Mouse (Mus musculus) hindbrain, embryonic 10.5 days (tissue): Measurements from ENCODE around the gene Armt1. TPM values are rescaled to one million over a fixed set of nuclear protein-coding genes. Genes with fewer than 3 reads are reported as not detected.

Source experiments
- DNase-seq: peaks from one replicate; pipeline ENCODE4 v3.0.0-alpha.2; 2017; ENCODE audit warnings: low spot score
- H3K27ac ChIP-seq: fragments of 300-500 bp; sonication (generic); 2 replicates; pipeline ENCODE4 v1.5.1; 2016; ENCODE audit warnings: mild to moderate bottlenecking, moderate library complexity
- H3K27me3 ChIP-seq: fragments of 300-500 bp; sonication (generic); 2 replicates; pipeline ENCODE4 v1.6.1; 2016; ENCODE audit warnings: mild to moderate bottlenecking; ENCODE audit not compliant: poor library complexity, insufficient read depth, severe bottlenecking
- H3K36me3 ChIP-seq: fragments of 300-500 bp; sonication (generic); 2 replicates; pipeline ENCODE4 v1.6.1; 2016; ENCODE audit warnings: mild to moderate bottlenecking, moderate library complexity
- H3K4me1 ChIP-seq: fragments of 300-500 bp; sonication (generic); replicated peaks from 2 replicates; pipeline ENCODE4 v1.6.1; 2016; ENCODE audit warnings: mild to moderate bottlenecking
- H3K4me3 ChIP-seq: fragments of 300-500 bp; sonication (generic); 2 replicates; pipeline ENCODE4 v1.5.1; 2016; ENCODE audit warnings: mild to moderate bottlenecking, moderate library complexity
- H3K9me3 ChIP-seq: fragments of 300-500 bp; sonication (generic); 2 replicates; pipeline ENCODE4 v1.6.1; 2016; ENCODE audit warnings: mild to moderate bottlenecking, moderate library complexity
- WGBS: fragments of 180-500 bp; shearing (Covaris S2); methylation state at CpG from one replicate; pipeline ENCODE4 v1.1.7; 2016; 5-methylcytosine and 5-hydroxymethylcytosine counted together
- polyA plus RNA-seq: library from polyadenylated mRNA; unstranded; fragments of >200 nt; fragmentation: Nextera tagmentation; extraction: Ambion mirVana; gene quantifications from 2 replicates; pipeline ENCODE4 v1.2.1, GENCODE M21; 2016

Armt1 gene
- polyA plus RNA-seq, 1 experiment from 2014 or later: 27.4 TPM

DNA sequence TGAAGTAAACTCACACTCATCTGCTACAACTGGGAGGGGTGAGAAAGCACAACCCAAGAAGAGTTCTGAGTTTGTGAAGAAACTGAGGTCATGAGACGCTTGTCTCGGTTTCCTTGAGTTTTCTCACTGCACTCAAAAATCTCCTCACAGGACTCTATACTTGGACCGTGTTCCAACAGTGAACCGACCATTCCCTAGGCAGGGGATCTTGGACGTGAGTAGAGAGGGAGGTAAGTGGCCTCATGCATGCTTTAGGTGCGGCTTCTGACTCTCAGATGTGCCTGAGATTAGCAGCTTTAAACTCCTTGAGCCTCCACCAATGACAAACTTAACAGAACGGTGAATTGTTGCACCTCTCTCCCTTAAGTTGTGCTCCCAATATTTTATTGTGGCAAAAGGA is 33.5 kb downstream of the Armt1 start:
- H3K27ac ChIP-seq: no peak overlapping the region
- no peaks in the 10 kb centered on the region for H3K4me1 ChIP-seq
- H3K27me3 ChIP-seq: no peaks in the 10 kb centered on the region
- no peaks in the 10 kb centered on the region for H3K36me3 ChIP-seq
- no peak for DNase-seq
- no peaks in the 10 kb centered on the region for H3K9me3 ChIP-seq
- H3K4me3 ChIP-seq: no peak overlapping the region
- 80% methylated on average over 7 of the region's 7 CpGs for WGBS

DNA sequence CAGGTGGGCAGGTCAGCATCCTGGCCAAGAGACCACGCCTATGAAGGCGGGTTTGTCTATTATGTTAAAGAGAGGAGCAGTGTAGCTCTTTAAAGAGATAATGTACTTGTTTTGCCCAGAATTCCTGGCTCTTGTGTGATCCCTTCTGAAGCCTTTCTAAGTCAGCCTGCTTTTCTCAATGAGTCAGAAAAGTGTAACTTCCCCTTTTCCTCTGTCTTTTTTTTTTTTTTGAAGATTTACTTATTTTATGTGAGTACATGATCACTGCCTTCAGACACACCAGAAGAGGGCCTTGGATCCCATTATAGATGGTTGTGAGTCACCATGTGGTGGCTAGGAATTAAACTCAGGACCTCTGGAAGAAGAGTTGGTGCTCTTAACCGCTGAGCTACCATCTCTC is 37.1 kb downstream of the Armt1 start:
- no peaks in the 10 kb centered on the region for H3K4me1 ChIP-seq
- no peak overlapping the region for H3K4me3 ChIP-seq
- H3K36me3 ChIP-seq: no peaks in the 10 kb centered on the region
- H3K9me3 ChIP-seq: no peaks in the 10 kb centered on the region
- DNase-seq: no peak
- no peaks in the 10 kb centered on the region for H3K27me3 ChIP-seq
- no peak overlapping the region for H3K27ac ChIP-seq
- 91% methylated on average over 3 of the region's 3 CpGs for WGBS

DNA sequence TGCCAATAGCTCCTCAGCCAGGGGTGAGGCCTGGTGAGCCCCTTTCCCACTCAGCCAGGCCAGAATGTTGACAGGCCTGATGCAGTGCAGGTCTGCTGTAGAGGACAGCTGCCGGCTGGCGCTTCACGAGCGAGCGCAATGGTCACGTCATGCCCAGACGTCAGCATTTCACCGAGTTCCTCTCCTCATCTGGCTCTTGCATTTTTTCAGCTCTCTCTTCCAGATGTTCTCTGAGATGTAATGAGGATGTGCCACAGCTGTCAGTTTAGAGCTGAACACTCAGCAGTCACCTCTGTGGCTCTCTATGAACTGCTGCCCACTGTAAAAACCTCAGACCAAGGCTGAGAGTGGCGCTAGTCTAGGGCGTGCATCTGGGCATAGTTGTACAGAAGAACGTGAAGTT is 41.3 kb downstream of the Armt1 start:
- H3K9me3 ChIP-seq: no peaks in the 10 kb centered on the region
- no peaks in the 10 kb centered on the region for H3K27me3 ChIP-seq
- no peak for DNase-seq
- H3K27ac ChIP-seq: no peak overlapping the region
- WGBS: 93% methylated on average over 11 of the region's 11 CpGs
- H3K4me3 ChIP-seq: no peak overlapping the region
- H3K36me3 ChIP-seq: no peaks in the 10 kb centered on the region
- H3K4me1 ChIP-seq: no peaks in the 10 kb centered on the region

DNA sequence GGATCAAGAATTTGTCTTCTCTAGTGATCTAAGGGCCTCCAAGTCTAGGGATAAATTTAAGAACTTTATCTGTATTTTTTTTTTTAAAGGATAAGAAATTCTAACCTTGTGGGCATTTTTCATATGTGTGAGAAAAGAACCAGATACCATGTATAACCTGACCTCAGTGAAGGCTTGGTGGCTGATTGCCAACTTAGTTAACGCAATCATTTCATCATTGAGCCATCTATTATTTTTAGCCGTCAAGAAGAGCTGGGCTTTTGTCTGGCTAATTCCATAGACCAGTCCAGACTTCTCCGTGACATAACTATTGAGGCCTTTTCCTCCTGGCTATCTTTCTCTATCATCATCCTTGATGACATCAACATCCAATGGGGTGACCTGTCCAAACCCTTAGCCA is 43.2 kb downstream of the Armt1 start:
- H3K27ac ChIP-seq: no peak overlapping the region
- no peaks in the 10 kb centered on the region for H3K9me3 ChIP-seq
- H3K36me3 ChIP-seq: no peaks in the 10 kb centered on the region
- no peaks in the 10 kb centered on the region for H3K4me1 ChIP-seq
- H3K27me3 ChIP-seq: no peaks in the 10 kb centered on the region
- DNase-seq: no peak
- WGBS: 92% methylated on average over 3 of the region's 3 CpGs
- H3K4me3 ChIP-seq: no peak overlapping the region

DNA sequence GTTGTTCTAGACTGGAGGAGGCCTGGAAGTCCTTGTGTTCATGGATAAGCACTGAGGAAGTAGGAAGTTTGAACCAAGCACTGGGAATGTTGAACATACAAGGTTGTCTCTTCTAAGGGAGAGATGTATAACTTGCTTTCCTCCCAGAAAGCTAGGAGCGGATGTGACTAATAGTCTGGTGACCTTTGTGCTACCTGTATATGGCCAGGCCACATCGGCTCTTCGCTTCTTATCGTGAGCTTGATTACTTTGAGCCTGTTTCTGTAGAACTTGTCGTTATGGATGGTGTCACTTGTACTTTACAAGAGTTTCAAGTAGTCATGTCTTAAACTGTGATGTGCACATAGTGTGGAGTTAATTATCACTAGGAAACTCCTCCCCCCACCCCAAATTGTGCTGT is 44.3 kb downstream of the Armt1 start:
- Histone ChIP-seq H3K9me3 (no peaks in the 10 kb centered on the region), H3K36me3 (no peaks in the 10 kb centered on the region), H3K27me3 (no peaks in the 10 kb centered on the region), H3K4me1 (no peaks in the 10 kb centered on the region), H3K27ac (no peak overlapping the region), H3K4me3 (no peak overlapping the region)
- 94% methylated on average over 5 of the region's 5 CpGs for WGBS
- DNase-seq: no peak

DNA sequence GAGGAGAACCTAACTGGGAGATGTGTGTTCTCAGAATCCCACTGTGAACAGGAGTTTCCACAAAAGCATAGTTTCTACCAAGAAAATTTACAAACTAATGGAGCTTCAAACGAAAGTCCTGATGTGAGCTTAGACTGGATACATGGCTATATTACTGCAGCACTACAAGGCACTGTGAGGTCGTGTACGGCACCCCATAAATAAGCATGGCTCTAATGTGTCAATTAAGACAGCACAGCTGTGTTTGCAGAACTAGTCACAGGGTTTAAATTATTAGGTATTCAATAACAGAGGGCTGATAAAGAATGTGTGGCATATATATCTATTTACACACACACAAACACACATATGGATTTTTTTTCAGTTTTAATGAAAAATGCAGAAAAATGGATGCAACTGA is 48.7 kb downstream of the Armt1 start:
- Histone ChIP-seq H3K36me3 (no peaks in the 10 kb centered on the region), H3K4me3 (no peak overlapping the region), H3K27ac (no peak overlapping the region), H3K4me1 (peaks cover 6% of the 10 kb centered on the region), H3K27me3 (no peaks in the 10 kb centered on the region), H3K9me3 (no peaks in the 10 kb centered on the region)
- WGBS: 90% methylated on average over 3 of the region's 3 CpGs
- no peak for DNase-seq

DNA sequence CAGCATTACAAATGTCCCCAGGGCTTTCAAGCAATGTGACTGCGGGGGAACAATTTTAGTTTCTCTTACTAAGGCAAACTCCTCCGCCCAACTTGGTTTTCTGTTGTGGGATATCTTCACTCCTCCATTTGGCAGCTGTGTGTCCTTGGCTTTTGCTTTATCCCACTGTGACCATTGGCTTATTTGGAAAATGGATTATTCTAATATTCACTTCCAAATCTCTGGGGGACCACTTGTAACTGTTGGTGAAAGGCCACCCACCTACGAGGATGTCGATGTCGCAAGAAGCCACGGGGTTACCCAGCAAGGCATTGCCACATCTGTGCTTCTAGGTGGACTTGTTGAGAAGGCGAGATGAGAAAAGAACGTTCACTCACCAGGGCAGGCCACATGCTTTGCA is 49.4 kb downstream of the Armt1 start:
- no peaks in the 10 kb centered on the region for H3K36me3 ChIP-seq
- no peak overlapping the region for H3K4me3 ChIP-seq
- no peak overlapping the region for H3K27ac ChIP-seq
- H3K4me1 ChIP-seq: peaks cover 6% of the 10 kb centered on the region
- DNase-seq: no peak
- 86% methylated on average over 8 of the region's 8 CpGs for WGBS
- H3K9me3 ChIP-seq: no peaks in the 10 kb centered on the region
- H3K27me3 ChIP-seq: no peaks in the 10 kb centered on the region

DNA sequence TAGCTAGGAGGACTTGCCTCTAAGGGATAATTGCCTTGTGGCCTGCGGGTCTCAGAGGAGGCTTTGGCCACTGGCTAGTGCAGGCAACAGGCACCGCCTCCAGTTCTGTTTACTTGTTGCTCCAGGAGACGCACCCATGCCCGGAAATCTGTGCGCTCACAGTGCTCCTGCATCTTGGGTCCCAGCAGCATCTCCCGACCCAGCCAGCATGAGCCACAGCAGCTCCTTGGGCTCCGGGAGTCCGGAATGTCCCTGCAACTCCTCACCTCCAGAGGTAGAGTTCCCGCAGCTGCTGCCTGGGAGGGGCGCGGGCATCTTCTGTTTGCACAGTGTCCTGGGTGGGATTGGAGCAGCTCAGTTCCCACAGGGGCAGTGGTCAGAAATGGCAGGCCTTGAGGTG is 50.1 kb downstream of the Armt1 start, which contains the start of gene Ccdc170:
Gene Ccdc170 (plus strand): TSS at position 148 of the 400 bp plus-strand sequence.
- H3K27me3 ChIP-seq: no peaks in the 10 kb centered on the region
- WGBS: 39% methylated on average over 11 of the region's 11 CpGs
- H3K36me3 ChIP-seq: no peaks in the 10 kb centered on the region
- no peak for DNase-seq
- no peak within 1 kb of the TSS for H3K4me3 ChIP-seq
- peaks cover 6% of the 10 kb centered on the region for H3K4me1 ChIP-seq
- peak within 1 kb of the TSS; percentile 35; the same call in 1 of the 2 replicates for H3K27ac ChIP-seq
- H3K9me3 ChIP-seq: no peaks in the 10 kb centered on the region

DNA sequence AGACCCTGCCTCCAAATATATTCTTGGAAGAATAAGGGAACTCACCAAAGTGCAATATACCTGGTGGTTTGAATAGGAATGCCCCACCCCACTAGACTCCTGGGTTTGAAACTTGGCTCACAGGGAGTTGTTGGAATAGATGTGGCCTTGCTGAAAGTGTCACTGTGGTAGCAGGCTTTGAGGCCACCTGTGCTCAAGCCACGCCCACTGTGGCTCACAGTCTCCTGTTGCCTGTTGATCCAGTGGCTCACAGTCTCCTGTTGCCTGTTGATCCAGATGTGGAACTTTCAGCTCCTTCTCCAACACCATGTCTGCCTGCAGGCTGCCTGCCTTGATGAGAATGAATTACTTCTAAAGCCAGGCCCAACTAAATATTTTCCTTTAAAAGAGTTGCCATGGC is 51.6 kb downstream of the Armt1 start:
- H3K36me3 ChIP-seq: no peaks in the 10 kb centered on the region
- peaks cover 6% of the 10 kb centered on the region for H3K4me1 ChIP-seq
- 76% methylated on average over 1 of the region's 1 CpGs for WGBS
- H3K9me3 ChIP-seq: no peaks in the 10 kb centered on the region
- no peak overlapping the region for H3K4me3 ChIP-seq
- H3K27me3 ChIP-seq: no peaks in the 10 kb centered on the region
- no peak for DNase-seq
- H3K27ac ChIP-seq: no peak overlapping the region

DNA sequence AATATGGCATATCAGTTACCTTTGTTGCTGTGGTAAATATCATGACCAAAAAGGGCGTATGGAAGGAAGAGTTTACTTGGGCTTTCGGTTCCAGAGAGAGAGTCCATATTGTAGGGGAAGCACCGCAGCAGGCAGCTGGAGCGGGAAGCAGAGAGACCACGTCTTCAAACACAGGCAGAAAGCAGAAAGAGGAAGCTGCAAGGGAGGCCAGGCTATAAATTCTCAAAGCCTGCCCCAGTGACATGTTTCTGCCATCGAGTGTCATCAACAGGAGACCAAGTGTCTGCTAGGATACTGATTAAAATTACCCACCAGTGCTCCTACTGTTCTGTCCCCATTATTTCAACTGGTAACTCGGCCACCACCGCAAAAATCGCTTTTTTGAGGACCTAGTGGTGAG is 52.7 kb downstream of the Armt1 start:
- no peaks in the 10 kb centered on the region for H3K36me3 ChIP-seq
- H3K9me3 ChIP-seq: no peaks in the 10 kb centered on the region
- H3K4me3 ChIP-seq: no peak overlapping the region
- WGBS: 88% methylated on average over 9 of the region's 9 CpGs
- H3K27ac ChIP-seq: no peak overlapping the region
- no peak for DNase-seq
- H3K4me1 ChIP-seq: peaks cover 7% of the 10 kb centered on the region
- H3K27me3 ChIP-seq: no peaks in the 10 kb centered on the region

DNA sequence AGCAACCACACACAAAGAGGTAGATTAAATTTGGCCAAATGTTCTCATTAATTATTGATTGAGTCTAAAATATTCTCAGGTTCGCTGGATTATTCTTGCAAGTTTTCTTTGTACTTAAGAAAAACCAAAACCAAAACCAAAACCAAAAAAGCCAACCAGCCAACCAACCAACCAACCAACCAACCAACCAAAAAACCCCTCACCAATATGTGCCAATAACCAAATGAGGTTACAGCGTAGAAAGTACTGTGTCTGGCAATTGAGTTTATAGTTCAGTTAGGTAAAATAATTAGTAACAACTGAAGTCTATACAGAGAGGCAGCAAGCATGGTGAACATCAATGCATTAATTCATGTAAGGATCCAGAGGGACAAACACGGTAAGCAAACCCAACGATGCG is 57.6 kb downstream of the Armt1 start:
- 71% methylated on average over 5 of the region's 5 CpGs for WGBS

DNA sequence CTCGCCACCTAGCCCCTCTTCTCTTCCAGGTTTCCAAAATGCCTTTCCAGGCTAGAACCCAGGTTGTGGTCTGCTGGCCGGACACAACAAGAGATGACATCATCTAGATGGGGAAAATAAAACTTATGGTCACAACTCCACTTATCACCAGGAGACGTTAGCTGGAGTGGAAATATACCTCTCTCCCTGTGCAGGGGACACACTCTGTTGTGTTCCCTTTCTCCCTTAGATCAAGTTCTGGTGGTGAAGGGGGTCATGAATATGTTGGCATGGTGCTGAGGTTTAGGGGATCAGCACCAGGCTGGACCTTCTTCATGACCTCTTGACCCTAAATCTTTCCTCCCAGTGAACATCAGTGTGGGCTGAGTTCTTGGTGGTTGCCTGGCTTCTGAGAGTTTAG is 59.0 kb downstream of the Armt1 start:
- no peaks in the 10 kb centered on the region for H3K9me3 ChIP-seq
- no peak overlapping the region for H3K4me3 ChIP-seq
- H3K27me3 ChIP-seq: no peaks in the 10 kb centered on the region
- H3K36me3 ChIP-seq: no peaks in the 10 kb centered on the region
- no peak for DNase-seq
- WGBS: 50% methylated on average over 3 of the region's 3 CpGs
- no peak overlapping the region for H3K27ac ChIP-seq
- H3K4me1 ChIP-seq: peaks cover 7% of the 10 kb centered on the region; the same call in 1 of the 2 replicates

More for the DNA sequence above, 57.6 kb downstream of the Armt1 start:
- Histone ChIP-seq H3K27ac (no peak overlapping the region), H3K4me3 (no peak overlapping the region), H3K4me1 (peaks cover 7% of the 10 kb centered on the region; the same call in 1 of the 2 replicates), H3K9me3 (no peaks in the 10 kb centered on the region), H3K27me3 (no peaks in the 10 kb centered on the region), H3K36me3 (no peaks in the 10 kb centered on the region)
- no peak for DNase-seq

DNA sequence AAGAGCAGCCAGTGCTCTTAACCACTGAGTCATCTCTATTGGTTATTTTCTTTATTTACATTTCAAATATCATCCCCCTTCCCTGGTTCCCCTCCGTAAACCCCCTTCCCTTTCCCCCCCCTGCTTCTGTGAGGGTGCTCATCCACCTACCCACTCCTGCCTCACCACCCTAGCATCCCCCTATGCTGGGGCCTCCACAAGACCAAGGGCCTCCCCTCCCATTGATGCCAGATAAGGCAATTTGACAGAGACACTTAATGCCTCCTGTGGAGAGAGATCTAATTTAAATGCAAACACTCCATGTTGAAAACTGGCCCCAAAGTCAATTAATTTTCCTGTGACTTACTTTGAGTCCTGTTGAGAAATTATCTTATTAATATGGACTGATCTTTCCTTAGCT is 59.8 kb downstream of the Armt1 start:
- H3K27ac ChIP-seq: no peak overlapping the region
- no peak for DNase-seq
- no peaks in the 10 kb centered on the region for H3K9me3 ChIP-seq
- no peak overlapping the region for H3K4me3 ChIP-seq
- no peaks in the 10 kb centered on the region for H3K36me3 ChIP-seq
- peaks cover 7% of the 10 kb centered on the region; the same call in 1 of the 2 replicates for H3K4me1 ChIP-seq
- WGBS: 48% methylated on average over 1 of the region's 1 CpGs
- H3K27me3 ChIP-seq: no peaks in the 10 kb centered on the region

DNA sequence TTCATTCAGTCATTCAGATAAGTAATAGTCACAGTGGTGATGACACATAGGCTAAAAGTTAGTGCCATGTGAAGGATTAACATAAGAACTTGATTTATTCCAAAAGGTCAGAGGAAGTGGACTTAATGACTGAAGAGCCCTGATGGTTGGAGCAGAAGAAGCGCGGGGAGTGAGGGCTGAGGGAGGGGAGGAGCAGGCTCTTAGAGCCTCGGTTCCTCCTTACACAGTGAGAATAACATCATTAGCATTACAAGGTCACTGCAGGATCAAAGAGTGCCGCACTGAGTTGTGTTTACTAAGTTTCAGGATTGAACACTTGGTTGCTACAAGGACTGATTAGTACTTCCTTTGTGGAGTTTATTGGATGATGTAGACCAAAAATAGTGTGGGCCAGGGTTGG is 60.6 kb downstream of the Armt1 start:
- H3K27ac ChIP-seq: no peak overlapping the region
- H3K9me3 ChIP-seq: no peaks in the 10 kb centered on the region
- no peak overlapping the region for H3K4me3 ChIP-seq
- H3K27me3 ChIP-seq: no peaks in the 10 kb centered on the region
- H3K4me1 ChIP-seq: peaks cover 7% of the 10 kb centered on the region; the same call in 1 of the 2 replicates
- no peaks in the 10 kb centered on the region for H3K36me3 ChIP-seq
- DNase-seq: no peak
- WGBS: 12% methylated on average over 4 of the region's 4 CpGs
